Mouse (Mus musculus): ENCODE results near the gene Chchd10. TPM values are rescaled to one million over a fixed set of nuclear protein-coding genes. Genes with fewer than 3 reads are reported as not detected.

The Chchd10 gene
- total RNA-seq, 2 experiments from 2014 or later = 1,157 to 1,242 TPM

DNA sequence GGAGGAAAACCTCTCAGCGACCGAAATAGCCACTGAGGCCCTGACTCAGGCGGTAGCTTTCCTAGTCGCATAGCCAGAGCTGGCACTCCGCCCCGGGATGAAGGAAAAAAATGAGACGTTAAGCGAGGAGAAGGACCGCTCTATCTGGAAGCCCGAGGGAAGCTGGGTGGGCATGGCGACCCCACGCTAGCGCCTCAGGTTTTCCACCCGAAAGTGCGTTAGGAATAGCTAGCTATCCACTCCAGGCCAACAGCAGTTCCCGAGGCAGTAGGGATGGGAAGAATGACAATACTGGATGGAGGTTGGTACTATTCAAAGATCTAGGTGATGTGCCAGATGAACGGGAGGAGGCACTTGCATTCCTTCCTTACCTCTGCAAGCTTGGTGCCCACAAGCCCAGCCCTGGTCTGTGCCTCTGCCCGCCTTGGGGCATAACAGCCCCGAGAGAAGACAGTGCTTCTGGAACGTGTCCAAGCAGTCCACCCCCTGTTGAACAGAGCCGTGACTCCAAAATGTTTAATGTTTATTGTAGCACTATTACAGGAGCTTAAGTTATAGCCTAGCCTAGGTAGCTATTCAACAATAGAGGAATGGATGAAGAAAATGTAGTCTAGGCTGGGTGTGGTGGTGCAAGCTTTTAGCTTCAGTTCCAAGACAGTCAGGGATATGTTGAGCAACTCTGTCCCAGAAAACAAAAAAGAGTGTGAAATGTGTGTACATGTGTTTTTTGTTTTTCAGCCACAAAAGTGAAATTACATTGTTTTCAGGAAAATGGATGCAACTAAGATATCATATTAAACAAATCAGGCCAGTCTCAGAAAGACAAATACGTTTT is 11.0 kb upstream of the Chchd10 start:
- intact Hi-C loops (cut with DNase I) = no loop called here
- no peak for DNase-seq

DNA sequence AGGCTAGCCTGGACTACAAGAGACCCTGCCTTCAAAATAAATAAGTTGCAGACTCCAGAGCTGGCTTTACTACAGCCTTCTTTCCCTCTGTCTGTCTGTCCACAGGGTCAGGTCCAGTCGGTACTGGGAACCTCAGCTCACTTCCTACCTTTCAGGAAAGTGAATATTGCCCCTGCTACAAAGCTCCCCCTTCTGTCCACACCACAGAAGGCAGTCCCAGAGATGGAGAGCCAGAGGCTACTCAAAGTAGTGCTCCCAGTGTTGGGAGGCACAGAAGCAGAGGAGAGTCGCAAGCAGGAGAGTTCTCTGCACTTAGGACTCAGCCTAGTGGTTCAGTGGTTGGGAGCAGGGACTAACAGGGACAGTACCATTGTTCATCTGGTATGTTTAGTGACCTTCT is 8.6 kb upstream of the Chchd10 start:
- intact Hi-C loops (cut with DNase I) = no loop called here
- DNase-seq = no peak

DNA sequence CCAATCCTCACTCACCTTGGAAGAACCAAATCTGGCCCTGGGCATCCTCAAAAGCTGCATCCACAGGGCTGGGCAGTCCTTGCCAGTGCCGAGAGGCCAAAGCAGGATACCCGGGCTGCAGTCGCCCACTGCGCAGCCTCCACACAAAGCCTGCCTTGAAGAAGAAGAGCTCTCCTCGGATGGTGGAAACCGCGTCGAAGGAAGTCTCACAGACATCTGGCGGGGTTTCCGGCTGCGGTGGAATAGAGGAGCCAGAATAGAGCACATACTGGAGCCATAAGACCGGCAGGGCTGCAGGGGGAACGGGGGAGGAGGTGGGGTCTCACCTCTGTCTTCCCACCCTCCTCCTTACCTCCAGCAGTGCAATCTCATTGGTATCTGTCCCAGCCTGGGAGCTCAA is 6.5 kb upstream of the Chchd10 start:
- intact Hi-C loops (cut with DNase I) = no loop called here

DNA sequence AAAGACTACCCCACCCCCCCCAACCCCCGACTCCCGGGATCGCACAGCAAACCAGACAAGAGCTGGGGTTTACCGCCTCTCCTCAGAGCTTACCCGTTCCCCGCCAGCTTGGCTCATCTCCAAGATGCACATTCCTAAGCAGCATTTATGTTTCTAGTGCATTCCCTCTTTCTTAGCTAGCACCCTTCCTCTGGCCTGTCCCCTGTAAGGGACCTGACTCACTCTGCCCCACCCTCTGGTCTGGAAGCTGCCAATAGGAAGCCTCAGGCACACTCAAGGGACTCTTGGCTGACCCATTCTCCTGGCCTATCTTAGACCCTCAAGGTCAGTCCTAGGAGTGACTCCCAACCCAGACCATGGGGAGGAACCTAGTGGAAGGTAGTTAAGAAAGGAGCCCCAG is 2.6 kb upstream of the Chchd10 start:
- no peak for DNase-seq

More for the DNA sequence above, 6.5 kb upstream of the Chchd10 start:
- no peak for DNase-seq

DNA sequence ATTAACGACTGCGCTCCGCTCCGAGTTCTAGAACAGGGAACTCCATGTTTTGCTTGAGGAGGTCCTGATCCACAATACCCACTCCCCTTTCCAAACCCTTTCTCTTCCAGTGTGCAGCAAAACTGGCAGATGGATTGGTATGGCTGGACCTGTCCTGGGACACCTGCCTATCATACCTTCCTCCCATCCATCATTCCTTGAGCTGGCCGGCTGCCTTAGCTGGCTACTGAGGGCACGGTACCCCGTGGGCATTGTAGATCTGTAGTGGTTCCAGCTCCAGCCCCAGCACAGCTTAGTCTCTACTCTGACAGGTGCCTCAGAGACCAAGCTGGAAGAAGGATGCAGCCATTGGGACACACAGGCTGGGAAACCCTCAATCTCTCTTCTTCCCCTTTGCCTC is 1.6 kb upstream of the Chchd10 start:
- intact Hi-C loops (cut with DNase I) = no loop called here
- no peak for DNase-seq

More for the DNA sequence above, 2.6 kb upstream of the Chchd10 start:
- intact Hi-C loops (cut with DNase I) = no loop called here

DNA sequence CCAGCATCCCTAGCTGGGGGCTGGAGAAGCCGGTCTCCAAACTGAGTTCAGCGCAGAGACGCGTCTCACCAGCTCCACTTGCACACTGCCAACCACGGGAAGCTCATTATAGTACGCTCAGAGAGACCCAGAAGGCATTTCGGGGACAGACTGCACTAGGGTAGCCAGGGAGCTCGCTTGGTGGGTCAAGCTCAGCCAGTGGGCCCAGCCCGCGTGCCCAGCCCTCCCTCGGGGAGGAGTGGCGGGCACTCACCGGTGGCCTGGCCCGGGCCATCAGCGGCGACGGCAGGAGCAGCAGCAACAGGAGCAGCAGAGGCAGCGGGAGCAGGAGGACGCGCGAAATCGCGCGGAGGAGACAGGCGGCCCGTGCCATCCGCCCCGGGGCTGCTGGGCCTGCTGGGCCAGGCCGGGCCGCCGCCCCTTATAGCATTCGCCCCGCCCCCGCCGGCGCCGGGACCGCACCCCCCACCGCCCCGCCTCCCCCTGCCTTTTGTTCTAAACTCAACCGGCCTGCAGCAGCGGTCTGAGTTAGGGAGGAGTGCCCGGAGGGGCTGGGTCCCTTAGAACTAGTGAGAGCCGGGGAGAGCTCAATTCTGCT is 750 bp upstream of the Chchd10 start:
- intact Hi-C loops (cut with DNase I) = no loop called here
- peak; percentile 72 to 73 for DNase-seq

DNA sequence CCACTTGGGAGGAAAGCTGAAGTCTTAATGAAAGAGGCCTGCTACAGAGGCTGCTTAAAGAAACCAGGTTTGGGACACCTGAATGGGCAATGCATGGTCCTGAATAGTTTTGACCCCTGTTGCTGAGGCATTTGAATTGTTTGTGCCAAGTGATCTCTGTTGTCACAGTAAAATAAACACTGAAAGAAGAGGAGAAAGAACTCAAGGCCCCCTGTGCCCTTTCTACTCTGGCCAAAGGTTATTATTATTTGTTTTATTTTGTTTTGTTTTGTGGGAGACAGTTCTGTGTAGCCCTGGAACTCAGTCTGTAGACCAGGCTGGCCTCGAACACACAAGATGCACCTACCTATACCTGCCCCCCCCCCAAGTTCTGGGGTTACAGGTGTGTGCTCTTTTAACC is 2.1 kb downstream of the Chchd10 start:
- DNase-seq = no peak
- intact Hi-C loops (cut with DNase I) = no loop called here

DNA sequence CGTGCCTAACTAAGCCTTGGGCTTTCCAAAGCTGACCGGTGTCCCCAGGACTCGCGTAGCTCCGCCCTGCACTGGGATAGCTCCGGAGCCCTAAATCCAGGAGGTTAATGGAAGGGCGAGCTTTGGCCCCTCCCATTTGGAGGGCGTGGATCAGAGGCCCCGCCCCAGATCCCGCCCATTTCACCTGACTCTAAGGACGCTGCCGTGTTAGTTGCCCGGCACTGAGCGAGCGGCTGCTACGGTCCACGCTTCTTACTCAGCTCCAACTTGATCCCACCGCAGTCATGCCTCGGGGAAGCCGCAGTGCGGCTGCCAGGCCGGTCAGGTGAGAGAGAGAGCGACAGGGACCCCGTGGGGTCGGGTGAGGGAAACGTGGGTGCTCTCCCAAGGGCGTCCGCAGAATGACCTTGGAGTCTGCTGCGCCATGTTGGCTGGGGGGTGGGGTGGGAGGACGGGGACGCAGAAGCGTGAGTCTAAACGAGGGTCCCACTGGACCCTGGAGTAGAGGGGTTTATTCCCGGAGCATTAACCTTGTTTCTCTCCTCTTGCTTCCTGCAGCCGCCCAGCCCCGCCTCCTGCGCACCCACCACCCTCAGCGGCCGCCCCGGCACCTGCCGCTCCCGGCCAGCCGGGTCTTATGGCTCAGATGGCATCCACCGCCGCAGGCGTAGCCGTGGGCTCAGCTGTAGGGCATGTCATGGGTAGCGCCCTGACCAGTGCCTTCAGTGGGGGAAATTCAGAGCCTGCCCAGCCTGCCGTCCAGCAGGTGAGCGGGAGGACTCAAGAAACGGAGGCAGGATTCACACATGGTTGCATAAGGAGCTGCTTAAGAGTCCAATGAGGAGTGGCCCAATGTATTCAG is 3.0 kb downstream of the Chchd10 start, which contains the start of gene Mmp11:
Gene Mmp11, minus strand, starts transcription at position 817 of the 862 bp plus-strand sequence.
- intact Hi-C loops (cut with DNase I) = no loop called here
- peak; percentile 79 to 85 for DNase-seq

DNA sequence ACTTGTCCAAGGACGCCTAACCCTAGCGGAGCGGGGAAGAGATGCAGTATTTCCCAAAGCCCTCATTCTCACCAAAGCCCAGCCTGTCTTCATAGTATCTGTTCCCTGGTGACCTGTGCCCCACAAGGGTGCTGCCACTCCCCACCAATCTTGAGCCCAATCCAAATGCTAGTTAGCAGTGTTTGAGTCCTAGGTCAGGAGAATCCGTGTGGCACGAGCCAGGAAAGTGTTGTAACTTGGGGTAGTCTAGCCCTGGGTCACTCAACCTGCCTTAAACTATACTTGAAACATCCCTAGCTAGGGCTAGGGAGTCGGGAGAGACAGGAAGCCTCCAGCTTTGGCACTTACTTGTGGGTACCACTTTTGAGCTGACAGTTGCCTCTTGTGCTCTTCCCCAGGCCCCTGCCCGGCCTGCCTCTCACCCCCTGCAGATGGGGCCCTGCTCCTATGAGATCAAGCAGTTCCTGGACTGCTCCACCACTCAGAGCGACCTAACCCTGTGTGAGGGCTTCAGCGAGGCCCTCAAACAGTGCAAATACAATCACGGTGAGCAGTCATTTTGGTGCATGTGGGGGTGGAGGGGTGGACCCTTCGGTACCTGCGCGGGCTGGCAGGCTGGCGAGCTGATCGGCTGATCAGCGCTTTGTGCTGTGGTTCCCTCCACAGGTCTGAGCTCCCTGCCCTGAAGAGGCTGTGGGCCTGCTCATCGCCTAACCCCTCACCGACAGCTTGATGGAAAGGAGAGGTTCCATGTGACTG is 4.2 kb downstream of the Chchd10 start:
- intact Hi-C loops (cut with DNase I) = no loop called here
- no peak for DNase-seq

DNA sequence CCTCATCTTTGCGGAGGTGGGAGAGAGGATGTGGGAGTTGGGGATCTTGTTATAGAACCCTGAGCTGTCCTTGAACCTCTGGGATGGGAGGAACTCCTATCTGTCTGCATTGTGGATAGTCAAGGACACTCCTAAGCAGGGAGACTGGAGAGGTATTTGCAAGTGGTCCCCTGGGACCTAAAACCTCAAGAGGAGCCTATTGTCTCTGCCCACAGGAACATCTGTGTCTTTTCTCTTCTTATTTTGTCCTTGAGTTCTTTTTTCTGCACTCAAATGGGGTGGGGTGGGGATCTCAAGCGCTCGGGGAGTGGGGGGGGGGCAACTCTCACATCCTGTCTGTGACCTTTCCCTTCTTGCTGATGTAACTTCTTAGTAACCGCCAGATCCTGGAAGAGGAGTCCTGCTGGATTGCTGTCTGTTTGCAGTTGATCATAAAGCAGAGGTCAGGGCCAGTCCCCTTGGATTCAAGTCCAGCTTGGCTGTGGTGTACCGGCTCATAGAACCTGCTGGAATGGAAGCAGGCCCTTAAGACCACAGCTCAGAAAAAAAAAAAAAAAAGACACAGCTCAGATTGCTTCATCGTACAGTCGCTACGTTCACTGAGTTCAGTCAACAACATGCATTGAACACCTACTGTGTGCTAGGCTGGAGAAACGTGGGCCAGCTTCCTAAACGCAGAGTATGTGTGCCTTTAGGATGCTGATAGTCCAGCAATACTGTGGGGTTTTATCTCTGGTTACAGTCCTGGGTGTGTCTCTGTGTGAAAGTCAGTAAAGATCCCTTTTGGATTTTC is 5.1 kb downstream of the Chchd10 start:
- no peak for DNase-seq
- intact Hi-C loops (cut with DNase I) = no loop called here

DNA sequence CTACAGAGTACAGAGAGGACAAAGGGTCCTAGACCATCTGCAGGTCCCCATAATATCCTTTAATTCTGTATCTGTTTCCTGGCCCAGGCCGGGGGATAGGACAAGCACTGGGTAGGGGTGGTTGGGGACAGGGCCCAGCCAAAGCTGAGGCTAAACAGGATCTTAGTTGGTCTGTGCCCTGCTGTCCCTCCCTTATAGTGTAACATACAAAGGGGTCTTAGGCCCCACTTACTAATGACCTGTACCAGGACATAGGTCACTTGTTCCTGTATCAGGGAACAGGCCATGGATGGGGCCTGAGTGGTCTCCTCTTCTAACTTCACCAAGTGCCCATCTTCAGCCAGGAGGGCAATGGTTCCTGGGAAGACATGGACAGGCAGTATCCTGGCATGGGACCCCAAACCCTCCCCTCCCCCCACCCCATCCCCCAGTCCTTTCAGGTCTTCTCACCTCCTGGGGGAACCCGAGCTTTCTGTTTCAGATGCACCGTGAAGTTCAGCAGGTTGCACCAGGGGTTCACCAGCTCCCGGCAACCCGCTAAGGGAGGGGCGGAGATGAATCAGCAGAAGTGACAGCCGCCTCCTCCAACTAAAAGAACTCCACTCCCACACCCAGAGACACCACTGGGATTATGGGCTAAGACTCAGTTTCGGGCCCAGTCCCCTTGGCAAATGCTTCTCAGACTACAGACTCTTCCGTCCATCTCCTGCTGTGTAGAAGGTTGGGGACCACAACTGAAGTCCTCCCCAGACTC is 6.7 kb downstream of the Chchd10 start:
- DNase-seq = no peak
- intact Hi-C loops (cut with DNase I) = no loop called here

DNA sequence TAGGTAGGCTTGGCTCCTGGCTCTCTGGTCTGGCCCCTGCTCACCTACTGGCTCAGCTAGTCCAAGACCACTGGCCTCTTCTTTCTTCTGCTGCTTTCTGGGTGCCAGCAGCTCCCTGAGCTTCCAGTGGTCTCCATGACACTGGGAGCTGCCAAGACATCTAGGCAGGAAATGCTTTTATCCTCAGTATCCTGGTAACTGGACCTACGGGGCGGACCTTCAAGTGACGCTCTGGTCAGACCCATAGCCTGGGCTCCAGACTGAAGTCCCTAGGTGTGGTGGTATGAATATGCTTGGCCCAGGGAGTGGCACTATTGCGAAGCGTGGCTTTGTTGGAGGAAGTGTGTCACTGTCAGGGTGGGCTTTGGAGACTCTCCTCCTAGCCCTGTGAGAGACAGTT is 7.6 kb downstream of the Chchd10 start, which contains the start of gene Gm867:
Gene Gm867, minus strand, starts transcription at position 153 of the 400 bp plus-strand sequence.
- no peak for DNase-seq

DNA sequence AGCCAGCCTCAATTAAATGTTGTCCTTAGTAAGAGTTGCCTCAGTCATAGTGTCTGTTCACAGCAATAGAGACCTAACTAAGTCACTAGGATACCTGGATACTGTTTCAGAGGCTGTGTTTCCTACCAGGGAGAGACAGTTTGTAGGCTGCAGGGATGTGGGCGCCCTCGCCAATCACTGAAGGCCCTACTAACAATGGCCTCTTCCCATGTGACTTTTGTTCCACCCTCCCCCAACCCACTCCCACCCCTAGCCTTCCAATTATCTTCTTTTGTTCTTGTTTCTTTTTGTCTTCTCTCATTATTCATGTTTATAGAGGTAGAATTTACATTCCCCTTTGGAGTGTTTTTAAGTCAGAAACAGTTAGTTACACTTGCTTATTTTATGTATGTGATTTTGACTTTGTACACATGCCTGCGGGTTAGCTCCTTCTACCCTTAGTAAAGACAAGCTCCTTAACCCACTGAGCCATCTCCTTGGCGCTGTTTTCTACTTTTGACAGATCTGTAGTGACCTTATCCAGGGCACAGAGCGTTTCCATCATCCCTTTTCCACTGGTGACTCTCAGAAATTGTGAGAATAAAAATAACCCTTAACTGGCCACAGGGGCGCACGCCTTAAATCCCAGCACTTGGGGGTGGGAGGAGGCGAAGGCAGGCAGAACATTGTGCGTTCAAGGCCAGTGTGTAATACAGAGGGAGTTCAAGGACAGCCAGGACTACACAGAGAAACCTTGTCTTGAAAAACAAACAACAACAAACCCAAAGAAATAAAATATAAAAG is 8.3 kb downstream of the Chchd10 start:
- DNase-seq = no peak
- intact Hi-C loops (cut with DNase I) = no loop called here

More for the DNA sequence above, 7.6 kb downstream of the Chchd10 start, which contains the start of gene Gm867:
- intact Hi-C loops (cut with DNase I) = no loop called here

DNA sequence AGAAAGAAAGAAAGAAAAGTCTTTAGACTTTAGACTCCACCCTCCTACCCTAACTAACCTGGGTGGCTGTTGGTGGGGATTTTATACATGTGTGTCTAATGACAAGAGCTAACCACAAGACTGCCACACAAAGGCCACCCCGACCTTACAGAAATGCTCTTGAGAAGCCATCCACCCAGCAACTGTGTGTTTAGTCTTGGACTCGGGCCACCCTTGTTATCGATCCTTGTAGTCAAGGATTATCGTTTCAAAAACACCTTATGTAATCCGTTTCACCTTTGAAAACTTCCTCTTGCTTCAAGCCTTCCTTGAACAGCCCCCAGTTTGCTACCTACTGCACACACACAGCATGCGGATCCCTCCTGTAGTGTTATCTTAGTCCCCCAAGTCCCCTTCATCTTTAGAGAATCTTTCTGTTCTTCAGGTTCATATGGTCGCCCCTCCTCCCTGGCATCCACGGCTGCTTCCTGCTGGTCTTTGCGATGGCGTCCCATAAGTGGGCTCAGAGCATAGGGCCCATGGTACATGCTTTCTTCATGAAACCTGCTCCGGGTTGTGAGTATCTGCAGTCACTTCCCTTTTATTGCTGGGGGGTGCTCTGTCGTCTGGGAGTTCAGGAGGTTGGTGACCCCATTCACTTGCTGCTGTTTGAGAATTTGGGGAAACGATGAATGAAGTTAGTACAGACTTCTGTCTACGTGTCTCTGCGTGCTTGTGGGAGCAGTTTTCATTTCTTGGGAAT is 10.0 kb downstream of the Chchd10 start, which contains the start of gene Vpreb3:
Gene Vpreb3, plus strand, starts transcription at position 322 of the 742 bp plus-strand sequence.
- no peak for DNase-seq
- intact Hi-C loops (cut with DNase I) = no loop called here

DNA sequence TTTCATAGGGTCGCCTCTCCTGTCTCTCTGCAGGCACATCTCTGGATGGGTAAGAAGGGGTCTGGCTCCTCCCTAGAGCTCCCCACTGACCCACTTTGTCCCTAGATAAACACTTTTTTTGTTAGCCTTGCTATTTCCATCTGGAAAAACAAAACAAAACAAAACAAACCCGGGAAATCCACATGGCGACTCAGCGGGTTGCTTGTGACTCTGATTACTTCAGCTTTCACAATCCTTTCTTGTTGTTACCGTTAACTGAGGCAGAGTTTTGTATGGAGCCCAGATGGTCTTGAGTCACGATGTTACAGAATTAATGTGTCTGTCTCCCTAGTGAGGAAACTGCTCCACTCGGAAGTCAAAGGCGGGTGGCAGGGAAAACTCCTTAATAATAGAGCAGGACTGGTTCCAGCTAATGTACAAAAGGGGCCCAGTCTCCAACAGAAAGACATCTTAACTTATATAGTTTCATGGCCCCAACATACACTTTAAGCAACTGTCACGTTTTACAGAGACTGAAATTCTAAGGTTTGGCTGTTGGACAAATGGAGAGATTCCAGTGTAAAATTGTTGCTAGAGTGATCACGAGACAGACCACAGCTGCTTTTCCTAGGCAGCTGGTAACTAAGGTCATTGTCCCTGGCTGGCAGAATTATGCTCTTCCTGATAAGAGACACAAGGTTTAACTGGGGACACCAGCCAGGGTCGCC is 11.3 kb downstream of the Chchd10 start:
- intact Hi-C loops (cut with DNase I) = no loop called here
- DNase-seq = peak; percentile 57 to 67

DNA sequence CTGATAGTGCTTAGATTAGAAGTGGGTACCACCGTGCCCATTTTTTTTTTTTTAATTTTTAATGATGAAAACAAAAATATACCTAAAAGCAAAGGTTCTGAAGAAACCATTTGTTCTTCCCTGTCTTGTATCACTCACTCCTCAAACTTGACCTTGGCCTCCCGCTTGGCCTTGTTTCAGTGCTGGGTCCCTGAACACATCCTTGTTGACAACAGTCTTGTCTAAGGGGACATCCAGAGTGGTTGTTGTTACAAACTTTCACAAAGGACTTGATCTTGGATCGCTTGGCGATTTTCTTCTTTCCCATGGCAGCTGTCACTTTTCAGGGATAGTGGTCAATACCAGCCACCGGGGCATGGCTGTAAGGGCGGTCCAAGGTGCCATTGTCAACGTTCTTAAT is 12.3 kb downstream of the Chchd10 start:
- no peak for DNase-seq
- intact Hi-C loops (cut with DNase I) = no loop called here

DNA sequence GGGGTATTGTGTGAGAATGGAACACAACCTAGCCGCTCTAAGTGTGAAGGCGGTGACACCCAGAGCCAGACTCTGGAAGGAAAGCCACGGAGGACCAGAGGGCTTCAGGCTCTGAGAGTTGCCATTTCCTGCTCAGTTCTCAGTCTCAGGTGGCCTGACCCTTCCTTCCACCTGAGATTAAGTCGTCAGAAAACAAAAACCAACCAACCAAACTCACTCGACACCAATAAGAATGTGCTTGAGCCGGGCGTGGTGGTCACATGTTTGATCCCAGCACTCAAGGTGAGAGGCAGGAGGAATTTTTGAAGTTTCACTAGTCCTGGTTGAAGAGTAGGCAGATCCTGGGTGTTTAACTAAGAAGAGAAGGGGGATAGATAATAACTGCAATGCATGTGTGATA is 13.0 kb downstream of the Chchd10 start:
- no peak for DNase-seq
- intact Hi-C loops (cut with DNase I) = no loop called here
